In genomic region chr7:16274922-16275890, GRCm38 (mm10) we compare ENCODE assay signal across 9 mouse cellular contexts. TPM values are rescaled to one million over a fixed set of nuclear protein-coding genes. Genes with fewer than 3 reads are reported as not detected.
A peak's percentile ranks its signal among the peaks of the same experiment; 100 is the strongest.
DNase-seq lines count a peak whose midpoint lies in the region; ATAC-seq lines count a peak whose summit lies in the region.
"Had no signal": no experiment of that assay in that cellular context is flagged by ENCODE, and none has a peak within 500 bp of the region (broad histone marks: within the 10 kb centered on the region; RNA-seq: fewer than 3 reads in every experiment).

No protein-coding gene starts in this region.

- H3K9ac ChIP-seq in forebrain, embryonic 13.5 days: peak overlapping the region; percentile 34; the same call in 1 of the 2 replicates
- H3K9ac ChIP-seq in forebrain, embryonic 12.5 days: no peak overlapping the region
- H3K9ac ChIP-seq in neural tube, embryonic 12.5 days: 0 out of 2 replicates have a peak overlapping the region, but pooled peaks have one; percentile 17

- DNase-seq in neural tube, embryonic 10.5 days (ENCODE audit: extremely low spot score, low spot score): no peak
- peak; percentile 67 for DNase-seq in liver
- no peak for DNase-seq in testis, postnatal 10 days (ENCODE audit: low spot score)
- no peak for DNase-seq in retina, postnatal 1 day
- no peak for DNase-seq in left cerebral cortex, postnatal 36 days (ENCODE audit: low spot score in 2 of 2)
- DNase-seq: cerebellum, adult 11 months had no signal

- intact Hi-C loops in left cerebral cortex, postnatal 36 days (cut with DNase I): loop anchor here (5.0 kb wide), 1 partner anchor 53 kb away; the partner anchor contains the start of gene Dhx34

- H3K4me2 ChIP-seq in forebrain, embryonic 13.5 days: no peak overlapping the region
- no peak overlapping the region for H3K4me2 ChIP-seq in forebrain, embryonic 12.5 days
- 0 out of 2 replicates have a peak overlapping the region, but pooled peaks have one; percentile 95 for H3K4me2 ChIP-seq in neural tube, embryonic 12.5 days (replicated peaks)

- H3K9me3 ChIP-seq in forebrain, embryonic 13.5 days (replicated peaks): no peaks in the 10 kb centered on the region
- no peaks in the 10 kb centered on the region for H3K9me3 ChIP-seq in forebrain, embryonic 12.5 days
- H3K9me3 ChIP-seq in neural tube, embryonic 12.5 days: no peaks in the 10 kb centered on the region

- no peak overlapping the region for H3K27ac ChIP-seq in forebrain, embryonic 13.5 days
- H3K27ac ChIP-seq in forebrain, embryonic 12.5 days: no peak overlapping the region
- no peak overlapping the region for H3K27ac ChIP-seq in neural tube, embryonic 12.5 days

- H3K27me3 ChIP-seq in forebrain, embryonic 13.5 days: no peaks in the 10 kb centered on the region
- peaks cover 18% of the 10 kb centered on the region; the same call in 1 of the 2 replicates for H3K27me3 ChIP-seq in forebrain, embryonic 12.5 days
- peaks cover 8% of the 10 kb centered on the region; the same call in 1 of the 2 replicates for H3K27me3 ChIP-seq in neural tube, embryonic 12.5 days (replicated peaks)

- no peak overlapping the region for H3K4me3 ChIP-seq in forebrain, embryonic 13.5 days
- H3K4me3 ChIP-seq in forebrain, embryonic 12.5 days (replicated peaks): no peak overlapping the region
- no peak overlapping the region for H3K4me3 ChIP-seq in neural tube, embryonic 12.5 days

- peaks cover 23% of the 10 kb centered on the region for H3K4me1 ChIP-seq in forebrain, embryonic 13.5 days
- H3K4me1 ChIP-seq in forebrain, embryonic 12.5 days: peaks cover 25% of the 10 kb centered on the region
- peaks cover 25% of the 10 kb centered on the region for H3K4me1 ChIP-seq in neural tube, embryonic 12.5 days

- H3K36me3 ChIP-seq in forebrain, embryonic 13.5 days (ENCODE audit: poor library complexity, severe bottlenecking): peaks cover 53% of the 10 kb centered on the region
- peaks cover 49% of the 10 kb centered on the region for H3K36me3 ChIP-seq in forebrain, embryonic 12.5 days (replicated peaks)
- H3K36me3 ChIP-seq in neural tube, embryonic 12.5 days: peaks cover 44% of the 10 kb centered on the region

- ATAC-seq in forebrain, embryonic 13.5 days: no peak
- no peak for ATAC-seq in forebrain, embryonic 12.5 days (ENCODE audit: low FRiP score)
- no peak for ATAC-seq in neural tube, embryonic 12.5 days (ENCODE audit: low FRiP score, low read depth)

- WGBS in forebrain, embryonic 13.5 days: 89% methylated on average over 10 of the region's 10 CpGs
- WGBS in forebrain, embryonic 12.5 days: 85% methylated on average over 10 of the region's 10 CpGs
- 91% methylated on average over 10 of the region's 10 CpGs for WGBS in neural tube, embryonic 12.5 days

RNA-seq across cellular contexts. Expression of gene Inafm1, which starts 1.8 kb away (rescaled TPM):
- 14.0 and 15.5 TPM in 2 replicates for polyA plus RNA-seq in forebrain, embryonic 13.5 days (2015; fragmentation: Nextera tagmentation; extraction: Ambion mirVana)
- 13.4 and 14.5 TPM in 2 replicates for polyA plus RNA-seq in forebrain, embryonic 12.5 days (2016; fragmentation: Nextera tagmentation; extraction: Ambion mirVana)
- polyA plus RNA-seq in neural tube, embryonic 12.5 days (2016; fragmentation: Nextera tagmentation; extraction: Ambion mirVana): 27.0 and 28.5 TPM in 2 replicates
- 10 to 100 TPM; 32.1 to 33.5 TPM for total RNA-seq in left cerebral cortex, postnatal 36 days (2021)

RNA-seq across cellular contexts. Expression of gene Ccdc9, which starts 11.4 kb away (rescaled TPM):
- polyA plus RNA-seq in forebrain, embryonic 13.5 days (2015; fragmentation: Nextera tagmentation; extraction: Ambion mirVana): 25.2 and 32.2 TPM in 2 replicates
- 42.3 and 44.6 TPM in 2 replicates for polyA plus RNA-seq in forebrain, embryonic 12.5 days (2016; fragmentation: Nextera tagmentation; extraction: Ambion mirVana)
- polyA plus RNA-seq in neural tube, embryonic 12.5 days (2016; fragmentation: Nextera tagmentation; extraction: Ambion mirVana): 47.7 and 49.5 TPM in 2 replicates
- 10 to 100 TPM; 75.4 to 87.2 TPM for total RNA-seq in left cerebral cortex, postnatal 36 days (2021)

RNA-seq across cellular contexts. Expression of gene C5ar1, which starts 15.9 kb away (rescaled TPM):
- 0.57 and 1.2 TPM in 2 replicates for polyA plus RNA-seq in forebrain, embryonic 13.5 days (2015; fragmentation: Nextera tagmentation; extraction: Ambion mirVana)
- polyA plus RNA-seq in forebrain, embryonic 12.5 days (2016; fragmentation: Nextera tagmentation; extraction: Ambion mirVana): 0.70 and 0.73 TPM in 2 replicates
- 0.87 and 1.2 TPM in 2 replicates for polyA plus RNA-seq in neural tube, embryonic 12.5 days (2016; fragmentation: Nextera tagmentation; extraction: Ambion mirVana)
- total RNA-seq in left cerebral cortex, postnatal 36 days (2021): 1 to 10 TPM in 1 of 2 experiments, under 1 TPM in 1; 0.54 to 2.5 TPM

RNA-seq across cellular contexts. Expression of gene C5ar2, which starts 31.3 kb away (rescaled TPM):
- 0.06 TPM in 1 of 2 replicates, not detected in the other for polyA plus RNA-seq in forebrain, embryonic 13.5 days (2015; fragmentation: Nextera tagmentation; extraction: Ambion mirVana)
- not detected in 2 replicates for polyA plus RNA-seq in forebrain, embryonic 12.5 days (2016; fragmentation: Nextera tagmentation; extraction: Ambion mirVana)
- polyA plus RNA-seq in neural tube, embryonic 12.5 days (2016; fragmentation: Nextera tagmentation; extraction: Ambion mirVana): 0.09 and 0.10 TPM in 2 replicates
- under 1 TPM; 0.61 to 0.74 TPM for total RNA-seq in left cerebral cortex, postnatal 36 days (2021)

RNA-seq across cellular contexts. Expression of gene Bbc3, which starts 33.0 kb away (rescaled TPM):
- polyA plus RNA-seq in forebrain, embryonic 13.5 days (2015; fragmentation: Nextera tagmentation; extraction: Ambion mirVana): 10.0 and 12.2 TPM in 2 replicates
- 12.8 and 14.6 TPM in 2 replicates for polyA plus RNA-seq in forebrain, embryonic 12.5 days (2016; fragmentation: Nextera tagmentation; extraction: Ambion mirVana)
- 22.7 and 25.0 TPM in 2 replicates for polyA plus RNA-seq in neural tube, embryonic 12.5 days (2016; fragmentation: Nextera tagmentation; extraction: Ambion mirVana)
- 10 to 100 TPM; 11.9 to 14.6 TPM for total RNA-seq in left cerebral cortex, postnatal 36 days (2021)
